Mouse (Mus musculus): ENCODE measurements at regions not wholly inside any gene's neighbourhood (a gene's known extent, or its start where the extent isn't known, plus 50 kb on each side); places are given as distances from the start of the nearest gene placed in this dataset.
A peak's percentile ranks its signal among the peaks of the same experiment; 100 is the strongest.

DNA sequence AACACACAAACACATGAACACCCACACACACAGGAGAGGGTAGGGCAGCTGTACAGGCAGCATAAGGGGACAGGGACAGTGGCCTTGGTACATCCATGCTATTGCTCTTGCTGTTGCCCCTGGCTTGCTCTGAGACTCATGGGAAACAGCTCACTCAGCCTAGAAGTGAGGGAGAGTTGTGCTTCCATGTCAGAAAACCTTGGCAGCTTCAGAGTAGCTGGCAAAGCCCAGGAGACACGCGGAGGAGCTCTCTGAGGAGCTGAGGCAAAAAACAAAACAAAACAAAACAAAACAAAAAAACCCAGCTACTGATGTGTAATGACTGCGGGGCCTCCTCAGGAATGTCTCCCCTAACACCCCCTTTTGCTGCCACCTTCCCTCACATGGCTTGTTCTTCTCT is 321.6 kb upstream of the Dio3 start:
- Histone ChIP-seq H3K9ac (ENCODE audit: low read depth, low read length) (no peak overlapping the region), H3K4me3 (ENCODE audit: low read depth, low read length) (no peak overlapping the region), H3K4me1 (ENCODE audit: control insufficient read depth, insufficient read depth, low read length) (0 out of 2 replicates have a peak, but pooled peaks cover 7% of the 10 kb centered on the region), H3K27ac (replicated peaks; ENCODE audit: low read depth, low read length) (no peak overlapping the region), H3K27me3 (replicated peaks; ENCODE audit: control insufficient read depth, insufficient read depth, low read length) (no peaks in the 10 kb centered on the region), H3K36me3 (ENCODE audit: control insufficient read depth, insufficient read depth, low read length) (no peaks in the 10 kb centered on the region), H3K9me3 (ENCODE audit: control insufficient read depth, low read length) (no peaks in the 10 kb centered on the region), H3K4me2 (ENCODE audit: low read depth, low read length) (no peak overlapping the region)
- 60% methylated on average over 3 of the region's 3 CpGs for WGBS
- ATAC-seq (ENCODE audit: low read depth) (no peak), DNase-seq (ENCODE audit: low spot score) (no peak)

DNA sequence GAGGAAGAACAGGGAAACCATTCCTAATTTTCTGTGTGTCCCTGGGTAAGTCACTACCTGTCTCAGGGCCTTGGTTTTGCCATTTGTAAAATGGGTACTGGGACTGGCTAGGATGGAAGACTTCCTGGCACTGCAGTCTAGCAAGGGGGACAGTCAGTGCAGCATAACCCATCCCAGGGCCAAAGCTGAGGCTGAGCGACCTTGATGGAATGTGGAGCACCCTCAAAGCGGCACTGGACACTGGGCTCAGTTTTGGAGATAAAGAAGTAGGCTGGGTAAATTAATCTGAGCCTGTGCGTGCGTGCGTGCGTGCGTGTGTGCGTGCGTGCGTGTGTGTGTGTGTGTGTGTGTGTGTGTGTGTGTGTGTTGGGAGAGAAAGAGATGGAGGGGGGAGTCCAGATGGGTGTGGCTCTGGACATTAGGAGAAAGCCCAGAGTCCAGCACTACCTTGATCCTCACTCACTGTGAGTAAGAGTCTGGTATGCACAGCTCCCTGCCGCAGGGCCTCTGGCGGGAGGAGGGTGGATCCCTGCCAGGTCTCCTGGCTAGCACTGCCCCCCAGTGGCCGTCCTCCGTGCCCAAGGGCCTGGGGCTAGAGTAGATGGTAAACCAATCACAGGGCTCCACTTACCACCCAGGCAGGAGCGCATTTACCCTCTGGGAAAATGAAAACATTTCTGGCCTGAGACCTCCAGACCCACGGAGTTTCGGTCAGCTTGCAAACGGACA is 320.3 kb upstream of the Dio3 start:
- no peak overlapping the region for H3K27ac ChIP-seq (replicated peaks; ENCODE audit: low read depth, low read length)
- H3K4me2 ChIP-seq (ENCODE audit: low read depth, low read length) = no peak overlapping the region
- H3K9ac ChIP-seq (ENCODE audit: low read depth, low read length) = no peak overlapping the region
- H3K27me3 ChIP-seq (replicated peaks; ENCODE audit: control insufficient read depth, insufficient read depth, low read length) = no peaks in the 10 kb centered on the region
- DNase-seq (ENCODE audit: low spot score) = peak; percentile 81
- no peak overlapping the region for H3K4me3 ChIP-seq (ENCODE audit: low read depth, low read length)
- WGBS = 46% methylated on average over 16 of the region's 18 CpGs
- H3K9me3 ChIP-seq (ENCODE audit: control insufficient read depth, low read length) = no peaks in the 10 kb centered on the region
- no peaks in the 10 kb centered on the region for H3K36me3 ChIP-seq (ENCODE audit: control insufficient read depth, insufficient read depth, low read length)
- peak; percentile 94 for ATAC-seq (ENCODE audit: low read depth)
- 0 out of 2 replicates have a peak, but pooled peaks cover 7% of the 10 kb centered on the region for H3K4me1 ChIP-seq (ENCODE audit: control insufficient read depth, insufficient read depth, low read length)

DNA sequence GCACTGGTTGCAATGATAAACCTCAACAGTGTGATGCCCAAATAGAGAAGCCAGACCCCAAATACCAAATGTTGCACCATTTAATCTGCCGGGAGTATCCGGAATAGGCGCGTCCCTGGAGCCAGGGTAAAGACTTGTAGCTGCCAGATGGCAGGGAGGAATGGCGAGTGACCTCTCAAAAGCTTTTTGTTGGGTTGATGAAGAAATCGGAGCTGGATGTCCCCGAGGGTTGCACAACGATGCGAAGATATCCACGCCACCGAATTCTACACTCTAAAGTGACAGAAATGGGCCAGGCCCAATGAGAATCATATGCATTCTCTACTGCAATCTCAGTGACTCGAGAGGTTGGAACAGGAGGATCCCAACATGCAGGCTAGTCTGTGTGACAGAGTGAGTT is 312.1 kb upstream of the Dio3 start:
- Histone ChIP-seq H3K9me3 (ENCODE audit: control insufficient read depth, low read length) (no peaks in the 10 kb centered on the region), H3K27ac (replicated peaks; ENCODE audit: low read depth, low read length) (no peak overlapping the region), H3K4me3 (ENCODE audit: low read depth, low read length) (no peak overlapping the region), H3K4me1 (ENCODE audit: control insufficient read depth, insufficient read depth, low read length) (no peaks in the 10 kb centered on the region), H3K27me3 (replicated peaks; ENCODE audit: control insufficient read depth, insufficient read depth, low read length) (no peaks in the 10 kb centered on the region), H3K9ac (ENCODE audit: low read depth, low read length) (no peak overlapping the region), H3K4me2 (ENCODE audit: low read depth, low read length) (no peak overlapping the region), H3K36me3 (ENCODE audit: control insufficient read depth, insufficient read depth, low read length) (no peaks in the 10 kb centered on the region)
- no peak for ATAC-seq (ENCODE audit: low read depth)
- WGBS = 82% methylated on average over 12 of the region's 12 CpGs
- no peak for DNase-seq (ENCODE audit: low spot score)

DNA sequence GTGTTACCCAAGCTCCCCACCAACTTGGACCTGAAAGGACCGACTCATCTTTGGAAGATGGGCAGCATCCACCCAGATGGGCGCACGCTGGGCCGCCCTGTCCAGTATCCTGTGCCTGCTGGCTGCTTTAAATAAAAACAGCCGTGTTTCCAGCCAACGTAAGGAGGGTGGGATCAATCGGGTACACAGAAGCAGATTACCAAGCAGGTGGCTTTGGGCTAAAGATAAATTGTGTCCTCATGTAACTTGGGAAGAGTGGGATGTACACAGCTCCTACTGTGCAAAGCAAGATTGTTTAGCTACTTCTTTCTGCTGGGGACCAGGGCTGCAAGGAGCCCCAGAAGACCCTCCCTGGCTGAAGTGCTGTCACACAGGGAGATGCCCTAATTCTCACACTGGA is 310.6 kb upstream of the Dio3 start:
- Histone ChIP-seq H3K4me3 (ENCODE audit: low read depth, low read length) (no peak overlapping the region), H3K27ac (replicated peaks; ENCODE audit: low read depth, low read length) (no peak overlapping the region), H3K4me2 (ENCODE audit: low read depth, low read length) (no peak overlapping the region), H3K9ac (ENCODE audit: low read depth, low read length) (no peak overlapping the region), H3K4me1 (ENCODE audit: control insufficient read depth, insufficient read depth, low read length) (no peaks in the 10 kb centered on the region), H3K36me3 (ENCODE audit: control insufficient read depth, insufficient read depth, low read length) (no peaks in the 10 kb centered on the region), H3K9me3 (ENCODE audit: control insufficient read depth, low read length) (no peaks in the 10 kb centered on the region), H3K27me3 (replicated peaks; ENCODE audit: control insufficient read depth, insufficient read depth, low read length) (no peaks in the 10 kb centered on the region)
- WGBS = 68% methylated on average over 7 of the region's 7 CpGs
- ATAC-seq (ENCODE audit: low read depth) (no peak), DNase-seq (ENCODE audit: low spot score) (no peak)

DNA sequence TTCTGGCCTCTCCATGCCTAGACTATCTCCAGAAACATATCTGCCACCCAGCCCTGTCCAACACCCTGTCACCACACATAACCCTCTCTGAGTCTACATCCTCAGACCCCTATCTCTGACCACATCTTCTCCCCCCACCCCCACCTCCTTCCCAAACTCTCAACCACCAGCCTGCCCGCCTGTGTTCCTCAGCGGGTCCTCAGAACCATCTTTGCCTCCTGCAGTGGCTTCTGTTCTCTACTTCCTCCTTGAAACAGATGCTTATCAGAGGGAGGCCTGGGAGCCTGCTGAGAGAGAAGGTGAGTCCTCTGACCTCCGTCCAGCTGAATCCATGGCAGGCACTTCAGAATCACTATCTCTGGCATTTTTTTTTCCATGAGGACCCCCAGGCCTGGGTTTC is 307.4 kb upstream of the Dio3 start:
- Histone ChIP-seq H3K9me3 (ENCODE audit: control insufficient read depth, low read length) (no peaks in the 10 kb centered on the region), H3K27me3 (replicated peaks; ENCODE audit: control insufficient read depth, insufficient read depth, low read length) (no peaks in the 10 kb centered on the region), H3K4me1 (ENCODE audit: control insufficient read depth, insufficient read depth, low read length) (no peaks in the 10 kb centered on the region), H3K27ac (replicated peaks; ENCODE audit: low read depth, low read length) (no peak overlapping the region), H3K4me2 (ENCODE audit: low read depth, low read length) (no peak overlapping the region), H3K4me3 (ENCODE audit: low read depth, low read length) (no peak overlapping the region), H3K9ac (ENCODE audit: low read depth, low read length) (no peak overlapping the region), H3K36me3 (ENCODE audit: control insufficient read depth, insufficient read depth, low read length) (no peaks in the 10 kb centered on the region)
- WGBS = 71% methylated on average over 3 of the region's 3 CpGs
- DNase-seq (ENCODE audit: low spot score) (no peak), ATAC-seq (ENCODE audit: low read depth) (no peak)

DNA sequence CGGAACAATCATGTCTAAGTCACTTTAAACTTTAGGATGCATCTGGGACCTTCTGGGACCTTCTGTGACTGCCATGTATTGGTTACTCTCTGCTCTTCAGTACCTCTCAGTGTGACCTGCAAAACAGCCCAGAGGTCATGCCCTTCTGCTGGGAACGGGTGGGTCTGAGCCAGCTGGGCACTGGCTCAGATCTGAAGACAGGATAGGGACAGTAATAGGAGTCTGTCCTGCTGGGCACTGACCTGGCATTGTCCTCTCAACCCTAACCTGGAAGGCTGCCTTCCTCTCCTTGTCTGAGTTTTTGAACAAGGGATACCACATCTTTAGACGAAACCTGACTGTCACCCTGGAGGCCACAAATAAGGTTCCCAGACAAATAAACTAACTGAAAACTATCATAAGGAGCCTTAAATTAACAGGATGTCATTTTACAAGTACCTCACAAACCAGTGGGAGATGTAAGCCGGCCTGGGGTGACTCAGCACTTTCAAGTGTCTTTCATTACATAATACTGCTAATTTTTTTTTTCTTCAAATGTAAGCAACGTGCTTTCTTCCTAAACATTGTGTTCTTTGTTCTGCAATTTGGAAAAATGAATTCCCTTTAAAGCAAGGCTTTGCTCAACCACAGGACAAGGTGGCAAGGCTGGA is 306.4 kb upstream of the Dio3 start:
- 54% methylated on average over 5 of the region's 5 CpGs for WGBS
- ATAC-seq (ENCODE audit: low read depth) (no peak), DNase-seq (ENCODE audit: low spot score) (no peak)
- Histone ChIP-seq H3K4me2 (ENCODE audit: low read depth, low read length) (no peak overlapping the region), H3K4me1 (ENCODE audit: control insufficient read depth, insufficient read depth, low read length) (no peaks in the 10 kb centered on the region), H3K9ac (ENCODE audit: low read depth, low read length) (no peak overlapping the region), H3K27ac (replicated peaks; ENCODE audit: low read depth, low read length) (no peak overlapping the region), H3K27me3 (replicated peaks; ENCODE audit: control insufficient read depth, insufficient read depth, low read length) (no peaks in the 10 kb centered on the region), H3K9me3 (ENCODE audit: control insufficient read depth, low read length) (no peaks in the 10 kb centered on the region), H3K4me3 (ENCODE audit: low read depth, low read length) (no peak overlapping the region), H3K36me3 (ENCODE audit: control insufficient read depth, insufficient read depth, low read length) (no peaks in the 10 kb centered on the region)

DNA sequence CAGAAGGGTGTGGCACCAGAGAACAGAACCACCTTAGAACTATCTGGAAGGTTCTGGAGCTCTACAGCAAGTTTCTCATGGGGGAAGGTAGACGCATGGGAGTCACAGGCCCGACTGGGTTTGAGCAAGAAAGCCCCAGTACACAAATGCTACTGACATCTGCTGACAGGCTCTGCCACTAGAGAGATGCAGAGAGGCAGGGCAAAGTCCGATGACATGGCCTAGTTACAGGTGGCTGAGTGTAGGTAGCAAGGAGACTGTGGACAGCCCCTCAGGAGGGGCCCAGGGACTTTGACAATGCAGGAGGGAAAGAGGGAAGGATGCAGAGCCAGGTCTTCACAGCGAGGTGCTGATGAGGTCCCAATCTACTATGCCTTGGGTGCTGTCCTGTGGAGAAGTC is 305.3 kb upstream of the Dio3 start:
- no peak for DNase-seq (ENCODE audit: low spot score)
- Histone ChIP-seq H3K4me3 (ENCODE audit: low read depth, low read length) (no peak overlapping the region), H3K4me2 (ENCODE audit: low read depth, low read length) (no peak overlapping the region), H3K36me3 (ENCODE audit: control insufficient read depth, insufficient read depth, low read length) (no peaks in the 10 kb centered on the region), H3K4me1 (ENCODE audit: control insufficient read depth, insufficient read depth, low read length) (no peaks in the 10 kb centered on the region), H3K9me3 (ENCODE audit: control insufficient read depth, low read length) (no peaks in the 10 kb centered on the region), H3K9ac (ENCODE audit: low read depth, low read length) (no peak overlapping the region), H3K27me3 (replicated peaks; ENCODE audit: control insufficient read depth, insufficient read depth, low read length) (no peaks in the 10 kb centered on the region), H3K27ac (replicated peaks; ENCODE audit: low read depth, low read length) (no peak overlapping the region)
- WGBS = 81% methylated on average over 4 of the region's 4 CpGs
- no peak for ATAC-seq (ENCODE audit: low read depth)

DNA sequence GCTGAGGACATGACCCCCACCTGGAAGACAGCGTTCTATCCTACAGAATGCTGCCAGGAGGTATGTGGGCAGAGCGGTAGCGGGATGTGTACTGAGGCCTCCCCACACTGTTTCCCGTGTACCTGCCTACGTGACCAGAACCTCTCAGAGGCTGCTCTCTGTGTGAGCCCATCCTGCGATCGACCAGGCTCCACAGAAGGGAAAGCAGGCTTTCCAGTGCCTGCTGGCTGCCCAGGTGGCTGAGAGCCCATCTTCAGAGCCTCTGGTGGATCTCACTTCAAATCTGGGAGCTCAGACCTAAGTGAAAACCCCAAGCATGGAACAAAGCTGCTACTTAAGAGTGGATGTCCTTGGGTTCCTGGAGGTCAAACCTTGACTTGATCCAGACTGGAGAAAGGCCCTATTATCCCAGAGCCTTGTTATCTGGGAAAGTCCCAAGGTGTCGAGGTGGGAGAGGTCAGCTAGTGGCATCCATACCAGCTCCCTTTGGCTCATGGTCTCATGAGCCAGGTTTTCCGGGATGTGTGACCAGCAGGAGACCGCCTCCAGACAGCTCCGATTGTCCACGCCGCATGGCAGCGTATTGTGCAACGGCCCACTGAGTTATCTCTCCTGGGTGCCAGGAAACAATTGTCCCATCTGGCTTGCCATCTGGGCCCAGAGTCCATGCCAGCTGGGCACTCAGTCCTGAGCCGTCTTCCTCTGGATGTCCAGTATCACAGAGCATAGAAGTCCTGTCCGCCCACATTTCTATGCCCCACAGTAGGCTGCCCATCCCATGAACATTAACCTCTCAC is 303.5 kb upstream of the Dio3 start:
- no peak for ATAC-seq (ENCODE audit: low read depth)
- H3K4me3 ChIP-seq (ENCODE audit: low read depth, low read length) = no peak overlapping the region
- no peaks in the 10 kb centered on the region for H3K36me3 ChIP-seq (ENCODE audit: control insufficient read depth, insufficient read depth, low read length)
- H3K27ac ChIP-seq (replicated peaks; ENCODE audit: low read depth, low read length) = no peak overlapping the region
- no peaks in the 10 kb centered on the region for H3K4me1 ChIP-seq (ENCODE audit: control insufficient read depth, insufficient read depth, low read length)
- DNase-seq (ENCODE audit: low spot score) = no peak
- no peak overlapping the region for H3K4me2 ChIP-seq (ENCODE audit: low read depth, low read length)
- H3K9me3 ChIP-seq (ENCODE audit: control insufficient read depth, low read length) = no peaks in the 10 kb centered on the region
- WGBS = 85% methylated on average over 17 of the region's 17 CpGs
- H3K27me3 ChIP-seq (replicated peaks; ENCODE audit: control insufficient read depth, insufficient read depth, low read length) = no peaks in the 10 kb centered on the region
- no peak overlapping the region for H3K9ac ChIP-seq (ENCODE audit: low read depth, low read length)
